Mouse (Mus musculus): Measurements from ENCODE around the gene Atp5h. TPM values are rescaled to one million over a fixed set of nuclear protein-coding genes. Genes with fewer than 3 reads are reported as not detected.

Gene Atp5h
- total and polyA plus RNA-seq, 2 experiments from 2014 or later, result 319 to 951 TPM

- H3K4me1 ChIP-seq (ENCODE audit: insufficient read depth, low read length), result no peaks in the 10 kb centered on the region
- H3K27ac ChIP-seq (ENCODE audit: low read depth, low read length), result no peak overlapping the region
- DNase-seq (ENCODE audit: low spot score), result no peak
- no peak for ATAC-seq (ENCODE audit: low FRiP score)
- H3K4me3 ChIP-seq (ENCODE audit: low read depth, low read length), result no peak overlapping the region
- no peak for TF ChIP-seq CTCF (IDR thresholded peaks at IDR 0.05)
- H3K4me2 ChIP-seq (ENCODE audit: low read depth, low read length, poor library complexity, severe bottlenecking), result no peak overlapping the region
- 65% methylated on average over 7 of the region's 7 CpGs for WGBS
- H3K9ac ChIP-seq (replicated peaks; ENCODE audit: low read length, poor library complexity, severe bottlenecking), result no peak overlapping the region
- H3K36me3 ChIP-seq (ENCODE audit: insufficient read depth, low read length), result no peaks in the 10 kb centered on the region
- no peaks in the 10 kb centered on the region for H3K9me3 ChIP-seq (ENCODE audit: low read length)
- no peaks in the 10 kb centered on the region for H3K27me3 ChIP-seq (ENCODE audit: insufficient read depth, low read length)
Measured at GRCm38 (mm10) chr11:115452281-115452860, 32.6 kb upstream of the Atp5h start.

GRCm38 (mm10) chr11:115451781-115452241, 32.0 kb upstream of the Atp5h start:
- Histone ChIP-seq H3K36me3 (ENCODE audit: insufficient read depth, low read length) (no peaks in the 10 kb centered on the region), H3K9me3 (ENCODE audit: low read length) (no peaks in the 10 kb centered on the region), H3K27ac (ENCODE audit: low read depth, low read length) (no peak overlapping the region), H3K4me1 (ENCODE audit: insufficient read depth, low read length) (no peaks in the 10 kb centered on the region), H3K4me3 (ENCODE audit: low read depth, low read length) (no peak overlapping the region), H3K27me3 (ENCODE audit: insufficient read depth, low read length) (no peaks in the 10 kb centered on the region), H3K4me2 (ENCODE audit: low read depth, low read length, poor library complexity, severe bottlenecking) (no peak overlapping the region), H3K9ac (replicated peaks; ENCODE audit: low read length, poor library complexity, severe bottlenecking) (no peak overlapping the region)
- 84% methylated on average over 8 of the region's 8 CpGs for WGBS
- DNase-seq (ENCODE audit: low spot score) (no peak), ATAC-seq (ENCODE audit: low FRiP score) (no peak)
- no peak for TF ChIP-seq CTCF (IDR thresholded peaks at IDR 0.05)

GRCm38 (mm10) chr11:115450176-115450575, 30.4 kb upstream of the Atp5h start:
- H3K4me2 ChIP-seq (ENCODE audit: low read depth, low read length, poor library complexity, severe bottlenecking), result no peak overlapping the region
- H3K27ac ChIP-seq (ENCODE audit: low read depth, low read length), result no peak overlapping the region
- H3K36me3 ChIP-seq (ENCODE audit: insufficient read depth, low read length), result no peaks in the 10 kb centered on the region
- H3K9ac ChIP-seq (replicated peaks; ENCODE audit: low read length, poor library complexity, severe bottlenecking), result no peak overlapping the region
- DNase-seq (ENCODE audit: low spot score), result no peak
- no peak for ATAC-seq (ENCODE audit: low FRiP score)
- no peak for TF ChIP-seq CTCF (IDR thresholded peaks at IDR 0.05)
- H3K9me3 ChIP-seq (ENCODE audit: low read length), result no peaks in the 10 kb centered on the region
- WGBS, result 90% methylated on average over 7 of the region's 7 CpGs
- H3K4me3 ChIP-seq (ENCODE audit: low read depth, low read length), result no peak overlapping the region
- H3K27me3 ChIP-seq (ENCODE audit: insufficient read depth, low read length), result no peaks in the 10 kb centered on the region
- H3K4me1 ChIP-seq (ENCODE audit: insufficient read depth, low read length), result no peaks in the 10 kb centered on the region

DNA sequence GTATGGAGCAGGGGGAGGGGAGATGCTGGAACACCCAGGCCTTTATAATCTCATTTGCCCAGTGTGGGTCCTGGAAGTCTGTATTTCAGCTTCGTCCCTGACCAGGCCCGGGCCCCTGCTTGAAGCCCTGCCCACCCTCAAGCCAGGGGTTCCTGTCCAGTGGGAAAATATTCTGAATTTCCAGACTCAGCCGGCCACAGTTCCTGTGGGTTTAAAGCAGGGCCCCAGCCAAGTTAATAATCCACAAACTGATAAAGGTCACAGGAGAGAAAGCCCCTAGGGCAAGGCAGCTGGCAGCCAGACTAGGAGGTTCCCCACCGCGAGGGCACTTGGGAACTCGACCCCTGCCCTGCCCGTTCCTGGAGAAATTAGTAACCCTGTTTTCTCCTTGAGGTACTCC, 29.2 kb upstream of the Atp5h start:
- Histone ChIP-seq H3K27ac (ENCODE audit: low read depth, low read length) (no peak overlapping the region), H3K36me3 (ENCODE audit: insufficient read depth, low read length) (no peaks in the 10 kb centered on the region), H3K4me2 (ENCODE audit: low read depth, low read length, poor library complexity, severe bottlenecking) (no peak overlapping the region), H3K4me1 (ENCODE audit: insufficient read depth, low read length) (no peaks in the 10 kb centered on the region), H3K9ac (replicated peaks; ENCODE audit: low read length, poor library complexity, severe bottlenecking) (no peak overlapping the region), H3K27me3 (ENCODE audit: insufficient read depth, low read length) (no peaks in the 10 kb centered on the region), H3K4me3 (ENCODE audit: low read depth, low read length) (no peak overlapping the region), H3K9me3 (ENCODE audit: low read length) (no peaks in the 10 kb centered on the region)
- ATAC-seq (ENCODE audit: low FRiP score), result no peak
- no peak for DNase-seq (ENCODE audit: low spot score)
- TF ChIP-seq CTCF (IDR thresholded peaks at IDR 0.05), result no peak
- WGBS, result 57% methylated on average over 7 of the region's 7 CpGs

- ATAC-seq (ENCODE audit: low FRiP score), result no peak
Measured at GRCm38 (mm10) chr11:115448075-115448474, 28.3 kb upstream of the Atp5h start.

GRCm38 (mm10) chr11:115447321-115447885, 27.6 kb upstream of the Atp5h start:
- H3K27me3 ChIP-seq (ENCODE audit: insufficient read depth, low read length), result no peaks in the 10 kb centered on the region
- 82% methylated on average over 11 of the region's 11 CpGs for WGBS
- no peak overlapping the region for H3K4me2 ChIP-seq (ENCODE audit: low read depth, low read length, poor library complexity, severe bottlenecking)
- no peaks in the 10 kb centered on the region for H3K9me3 ChIP-seq (ENCODE audit: low read length)
- no peaks in the 10 kb centered on the region for H3K4me1 ChIP-seq (ENCODE audit: insufficient read depth, low read length)
- no peak for TF ChIP-seq CTCF (IDR thresholded peaks at IDR 0.05)
- DNase-seq (ENCODE audit: low spot score) (no peak), ATAC-seq (ENCODE audit: low FRiP score) (no peak)
- no peak overlapping the region for H3K9ac ChIP-seq (replicated peaks; ENCODE audit: low read length, poor library complexity, severe bottlenecking)
- no peak overlapping the region for H3K27ac ChIP-seq (ENCODE audit: low read depth, low read length)
- H3K4me3 ChIP-seq (ENCODE audit: low read depth, low read length), result no peak overlapping the region
- H3K36me3 ChIP-seq (ENCODE audit: insufficient read depth, low read length), result no peaks in the 10 kb centered on the region

More at GRCm38 (mm10) chr11:115448075-115448474, 28.3 kb upstream of the Atp5h start:
- H3K27me3 ChIP-seq (ENCODE audit: insufficient read depth, low read length), result no peaks in the 10 kb centered on the region
- H3K27ac ChIP-seq (ENCODE audit: low read depth, low read length), result no peak overlapping the region
- H3K9ac ChIP-seq (replicated peaks; ENCODE audit: low read length, poor library complexity, severe bottlenecking), result no peak overlapping the region
- no peak overlapping the region for H3K4me2 ChIP-seq (ENCODE audit: low read depth, low read length, poor library complexity, severe bottlenecking)
- H3K4me3 ChIP-seq (ENCODE audit: low read depth, low read length), result no peak overlapping the region
- WGBS, result 83% methylated on average over 16 of the region's 16 CpGs
- no peak for TF ChIP-seq CTCF (IDR thresholded peaks at IDR 0.05)
- DNase-seq (ENCODE audit: low spot score), result no peak
- H3K36me3 ChIP-seq (ENCODE audit: insufficient read depth, low read length), result no peaks in the 10 kb centered on the region
- no peaks in the 10 kb centered on the region for H3K9me3 ChIP-seq (ENCODE audit: low read length)
- no peaks in the 10 kb centered on the region for H3K4me1 ChIP-seq (ENCODE audit: insufficient read depth, low read length)

Data from midbrain, postnatal 0 days (tissue).